Mouse (Mus musculus) midbrain, embryonic 11.5 days (tissue): ENCODE measurements at regions not wholly inside any gene's neighbourhood (a gene's known extent, or its start where the extent isn't known, plus 50 kb on each side); places are given as distances from the start of the nearest gene placed in this dataset.

Source experiments
- ATAC-seq: fragments of 200-750 bp; cut with Nextera tagmentation; 2 replicates; pipeline ENCODE4 v1.8.0; 2017; ENCODE audit warnings: moderate TSS enrichment, moderate library complexity; ENCODE audit not compliant: low FRiP score
- DNase-seq: peaks from one replicate; pipeline ENCODE4 v3.0.0; 2015; ENCODE audit warnings: low spot score; ENCODE audit errors: missing footprints
- H3K27ac ChIP-seq: fragments of 300-500 bp; sonication (generic); 2 replicates; pipeline ENCODE4 v1.5.1; 2014; ENCODE audit warnings: low read depth, low read length
- H3K27me3 ChIP-seq: fragments of 300-500 bp; sonication (generic); 2 replicates; pipeline ENCODE4 v1.6.1; 2014; ENCODE audit warnings: mild to moderate bottlenecking, low read length, moderate library complexity, mixed read lengths; ENCODE audit not compliant: control insufficient read depth, insufficient read depth
- H3K36me3 ChIP-seq: fragments of 300-500 bp; sonication (generic); 2 replicates; pipeline ENCODE4 v1.6.1; 2014; ENCODE audit warnings: mild to moderate bottlenecking, low read length, moderate library complexity, mixed read lengths; ENCODE audit not compliant: control insufficient read depth, insufficient read depth
- H3K4me1 ChIP-seq: fragments of 300-500 bp; sonication (generic); 2 replicates; pipeline ENCODE4 v1.6.1; 2014; ENCODE audit warnings: low read length; ENCODE audit not compliant: control insufficient read depth, insufficient read depth
- H3K4me2 ChIP-seq: fragments of 300-500 bp; sonication (generic); 2 replicates; pipeline ENCODE4 v1.6.1; 2014; ENCODE audit warnings: mild to moderate bottlenecking, moderate library complexity
- H3K4me3 ChIP-seq: fragments of 300-500 bp; sonication (generic); 2 replicates; pipeline ENCODE4 v1.5.1; 2014; ENCODE audit warnings: low read depth, low read length
- H3K9ac ChIP-seq: fragments of 300-500 bp; sonication (generic); 2 replicates; pipeline ENCODE4 v1.6.1; 2014; ENCODE audit warnings: low read length
- H3K9me3 ChIP-seq: fragments of 300-500 bp; sonication (generic); 2 replicates; pipeline ENCODE4 v1.6.1; 2016; ENCODE audit warnings: low read length; ENCODE audit not compliant: control insufficient read depth
- WGBS: fragments of 180-500 bp; shearing (Covaris S2); extraction: QIAGEN DNeasy Blood & Tissue Kit; methylation state at CpG from one replicate; pipeline ENCODE4 v1.1.7; 2014; 5-methylcytosine and 5-hydroxymethylcytosine counted together

DNA sequence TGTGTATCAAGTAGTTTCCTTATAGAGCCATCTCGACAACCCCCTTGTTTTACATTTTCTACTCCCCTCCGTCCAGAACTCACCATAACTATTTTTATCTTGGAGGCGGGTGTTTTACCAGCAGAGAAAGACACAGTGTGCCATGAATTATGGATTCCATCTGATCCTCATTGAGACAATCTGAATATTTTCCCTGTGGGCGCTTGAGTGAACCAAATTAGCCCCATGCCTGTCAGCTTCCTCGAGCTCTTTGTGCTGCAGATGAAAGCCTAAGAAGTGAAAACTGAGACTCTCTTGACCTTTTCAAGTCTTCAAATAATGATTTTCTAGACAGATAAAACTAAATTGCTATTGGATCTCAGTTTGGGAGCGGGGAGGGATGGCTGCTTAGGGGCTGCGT is 134.0 kb upstream of the Ddx18 start:
- Histone ChIP-seq H3K27me3 (no peaks in the 10 kb centered on the region), H3K9ac (no peak overlapping the region), H3K36me3 (no peaks in the 10 kb centered on the region), H3K9me3 (no peaks in the 10 kb centered on the region), H3K4me1 (no peaks in the 10 kb centered on the region), H3K4me2 (no peak overlapping the region), H3K27ac (no peak overlapping the region), H3K4me3 (no peak overlapping the region)
- ATAC-seq: no peak
- no peak for DNase-seq
- WGBS: 59% methylated on average over 7 of the region's 7 CpGs

- Histone ChIP-seq H3K4me1 (no peaks in the 10 kb centered on the region), H3K9me3 (no peaks in the 10 kb centered on the region), H3K4me2 (no peak overlapping the region), H3K27me3 (no peaks in the 10 kb centered on the region), H3K4me3 (no peak overlapping the region), H3K36me3 (no peaks in the 10 kb centered on the region), H3K9ac (no peak overlapping the region), H3K27ac (no peak overlapping the region)
- no peak for ATAC-seq
- DNase-seq: no peak
- WGBS: 87% methylated on average over 1 of the region's 1 CpGs
Measured at GRCm38 (mm10) chr1:121653901-121654300, 86.1 kb upstream of the Ddx18 start.

DNA sequence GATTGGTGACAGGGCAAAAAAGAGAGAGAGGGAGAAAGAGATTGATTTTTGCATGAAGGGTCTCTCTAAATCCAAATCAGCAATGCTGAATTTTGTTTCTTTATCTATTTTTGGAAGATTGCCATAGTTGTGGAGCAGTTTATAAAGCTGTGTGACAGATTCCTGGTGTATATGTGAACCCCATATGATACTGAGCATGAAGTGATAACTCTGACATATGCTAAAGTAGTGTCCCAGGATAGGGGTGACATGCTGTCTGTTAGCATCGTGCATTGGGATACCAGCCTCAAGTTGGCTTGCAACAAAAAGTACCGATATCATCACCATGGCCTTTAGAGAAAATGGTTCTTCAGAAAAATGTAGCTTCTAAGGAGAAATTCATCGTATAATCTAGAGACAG is 82.3 kb upstream of the Ddx18 start:
- Histone ChIP-seq H3K9me3 (no peaks in the 10 kb centered on the region), H3K27ac (no peak overlapping the region), H3K36me3 (no peaks in the 10 kb centered on the region), H3K27me3 (no peaks in the 10 kb centered on the region), H3K4me1 (no peaks in the 10 kb centered on the region), H3K4me2 (no peak overlapping the region), H3K4me3 (no peak overlapping the region), H3K9ac (no peak overlapping the region)
- ATAC-seq (no peak), DNase-seq (no peak)
- 95% methylated on average over 3 of the region's 3 CpGs for WGBS

DNA sequence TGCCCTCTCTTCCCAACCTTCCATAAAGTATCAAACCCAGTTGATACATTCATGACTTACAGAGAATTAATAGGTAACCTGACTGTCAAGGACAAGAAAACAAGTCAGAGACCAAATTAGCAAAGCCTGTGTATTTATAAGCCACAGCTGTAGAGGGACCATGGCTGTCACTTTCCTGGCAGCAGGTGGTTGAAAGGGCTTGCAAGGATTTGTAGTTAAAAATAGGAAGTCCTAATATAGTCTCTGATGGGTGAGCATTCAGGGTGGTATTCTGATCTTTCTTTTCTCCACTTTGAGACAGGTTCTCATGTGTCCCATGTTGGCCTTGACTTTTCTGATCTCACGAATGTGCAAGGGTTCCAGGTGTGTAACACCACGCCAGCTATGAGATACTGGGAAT is 63.7 kb upstream of the Ddx18 start:
- Histone ChIP-seq H3K36me3 (no peaks in the 10 kb centered on the region), H3K27ac (no peak overlapping the region), H3K9ac (no peak overlapping the region), H3K4me2 (no peak overlapping the region), H3K9me3 (no peaks in the 10 kb centered on the region), H3K4me3 (no peak overlapping the region), H3K27me3 (no peaks in the 10 kb centered on the region), H3K4me1 (no peaks in the 10 kb centered on the region)
- DNase-seq (no peak), ATAC-seq (no peak)
- WGBS: 77% methylated on average over 2 of the region's 2 CpGs

DNA sequence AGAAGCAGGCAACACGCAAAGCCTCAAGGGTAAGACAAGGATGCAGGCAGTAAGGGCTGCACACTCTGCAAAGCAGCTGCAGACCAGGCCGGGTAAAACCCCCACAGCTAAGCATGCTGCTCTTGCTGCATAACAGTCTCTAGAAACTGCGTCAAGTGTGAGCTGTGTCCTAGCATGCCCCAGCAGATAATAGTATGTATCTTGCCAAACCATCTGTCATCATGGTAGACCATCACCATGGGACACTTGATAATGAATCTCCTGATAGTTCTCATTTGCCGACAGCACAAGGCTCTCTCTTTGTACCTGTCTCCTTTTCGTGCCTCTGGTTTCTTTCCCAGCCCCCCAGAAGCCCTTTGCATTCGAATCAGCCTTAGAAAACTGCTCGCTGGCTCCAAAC is 52.5 kb upstream of the Ddx18 start:
- Histone ChIP-seq H3K27ac (no peak overlapping the region), H3K4me2 (no peak overlapping the region), H3K4me3 (no peak overlapping the region), H3K36me3 (no peaks in the 10 kb centered on the region), H3K9ac (no peak overlapping the region), H3K4me1 (no peaks in the 10 kb centered on the region), H3K27me3 (no peaks in the 10 kb centered on the region), H3K9me3 (no peaks in the 10 kb centered on the region)
- DNase-seq: no peak
- 77% methylated on average over 7 of the region's 7 CpGs for WGBS
- ATAC-seq: no peak

DNA sequence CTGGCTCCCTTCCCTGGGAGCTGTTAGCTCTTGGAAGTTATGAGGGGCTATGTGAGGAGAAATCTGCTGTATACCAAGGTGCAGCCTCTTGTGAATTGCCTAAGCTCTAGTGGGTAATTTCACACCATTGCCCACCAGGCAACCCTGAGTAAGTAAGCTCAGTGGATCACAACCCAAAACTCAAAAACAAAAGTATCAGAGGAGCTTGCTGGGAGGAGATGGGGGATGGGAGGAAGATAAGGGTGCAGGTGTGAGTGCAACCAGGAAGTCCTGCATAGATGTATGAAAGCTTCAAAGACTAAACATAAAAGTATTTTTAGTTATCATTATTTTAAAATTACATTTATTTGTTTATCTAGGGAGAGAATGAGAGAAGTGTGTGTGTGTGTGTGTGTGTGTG is 50.8 kb upstream of the Ddx18 start:
- DNase-seq (no peak), ATAC-seq (no peak)
- H3K27me3 ChIP-seq: no peaks in the 10 kb centered on the region
- no peaks in the 10 kb centered on the region for H3K36me3 ChIP-seq
- no peaks in the 10 kb centered on the region for H3K9me3 ChIP-seq
- no peak overlapping the region for H3K4me3 ChIP-seq
- H3K9ac ChIP-seq: no peak overlapping the region
- no peak overlapping the region for H3K27ac ChIP-seq
- H3K4me1 ChIP-seq: no peaks in the 10 kb centered on the region
- H3K4me2 ChIP-seq: no peak overlapping the region
